Mouse (Mus musculus) gastrocnemius, adult 8-10 months (tissue): ENCODE measurements around the gene Gpr155. TPM values are rescaled to one million over a fixed set of nuclear protein-coding genes. Genes with fewer than 3 reads are reported as not detected.

Experiments used
- DNase-seq, 2 experiments: peaks; one replicate each; pipeline ENCODE4 v3.0.0; 2022; ENCODE audit warnings: low spot score in 2 of 2
- total RNA-seq, 4 experiments: library from RNA; stranded (reverse); gene quantifications; 2 replicates each; pipeline ENCODE4 v1.2.4; 2022

Gene Gpr155
- total RNA-seq, 4 experiments from 2014 or later = 14.6 to 21.7 (median 19.3) TPM

DNA sequence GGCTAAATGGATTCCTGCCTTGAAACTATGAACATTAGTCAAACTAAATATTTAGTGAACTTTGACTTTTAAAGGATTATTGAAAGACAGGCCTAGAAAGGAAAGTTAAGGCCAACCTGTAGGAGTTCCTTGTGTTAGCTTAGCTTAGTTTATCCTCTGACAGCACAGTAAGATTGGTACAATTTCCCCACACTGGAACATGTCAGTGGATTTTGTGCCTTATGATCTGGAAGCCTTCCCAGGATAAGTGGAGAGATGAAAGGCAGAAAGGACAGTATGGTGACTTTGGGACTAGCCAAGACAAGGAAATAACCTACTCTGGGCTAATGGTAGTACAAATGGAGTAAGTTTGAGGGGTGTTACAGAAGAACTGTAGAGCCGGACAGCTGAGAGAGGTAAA lies 1.4 kb upstream of the Gpr155 start:
- DNase-seq = no peak

DNA sequence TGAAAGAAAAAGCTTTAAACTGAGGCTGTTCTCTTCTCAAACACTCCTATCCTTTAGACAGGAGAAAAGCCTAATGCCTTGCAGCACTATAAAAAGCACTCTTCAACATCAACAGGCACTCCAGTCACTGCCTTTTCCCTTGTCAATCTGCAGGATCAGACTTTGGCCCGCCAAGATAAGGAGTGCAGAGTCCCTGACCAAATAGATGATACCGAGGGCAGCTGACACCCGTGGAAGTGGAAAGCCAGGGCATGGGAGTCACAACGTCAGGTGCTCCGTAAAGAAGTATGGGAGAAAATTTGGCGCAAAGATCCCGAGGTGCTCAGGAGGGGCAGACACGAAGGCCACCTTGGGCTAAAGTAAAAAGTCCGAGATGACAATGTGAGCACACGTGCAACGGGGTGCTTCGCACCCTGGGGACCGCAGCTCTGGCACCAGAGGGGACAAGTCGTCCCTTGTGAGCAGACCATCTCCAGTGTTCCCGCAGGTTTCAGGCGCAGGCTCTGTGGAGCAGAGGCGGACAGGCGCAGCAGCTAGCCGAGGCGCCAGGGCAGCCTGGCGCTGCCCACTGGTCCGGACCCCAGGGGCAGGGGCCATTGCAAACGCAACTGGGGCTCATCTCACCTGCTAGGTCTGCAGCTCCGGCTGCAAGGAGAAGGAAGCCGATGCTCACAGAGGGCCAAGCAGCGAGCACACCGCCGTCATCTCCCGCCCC lies 574 bp downstream of the Gpr155 start:
- no peak for DNase-seq

DNA sequence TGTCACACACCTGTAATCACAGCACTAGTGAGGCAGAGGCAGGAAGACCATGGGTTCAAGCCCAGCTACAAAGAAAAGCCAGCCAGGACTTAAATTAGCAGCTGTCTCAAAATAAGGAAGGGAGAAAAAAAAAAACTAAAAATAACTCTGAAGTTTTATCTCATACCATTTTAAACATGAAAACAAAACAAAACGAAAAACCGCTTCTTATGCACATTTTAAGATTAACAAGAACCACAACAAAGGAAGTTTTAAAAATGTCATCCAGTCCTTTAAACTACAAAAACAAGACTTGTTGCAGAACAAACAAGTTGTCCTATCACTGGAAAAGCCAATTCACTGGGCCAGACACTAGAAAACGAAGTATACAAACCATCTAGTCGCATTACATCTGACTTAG lies 1.2 kb downstream of the Gpr155 start:
- no peak for DNase-seq

DNA sequence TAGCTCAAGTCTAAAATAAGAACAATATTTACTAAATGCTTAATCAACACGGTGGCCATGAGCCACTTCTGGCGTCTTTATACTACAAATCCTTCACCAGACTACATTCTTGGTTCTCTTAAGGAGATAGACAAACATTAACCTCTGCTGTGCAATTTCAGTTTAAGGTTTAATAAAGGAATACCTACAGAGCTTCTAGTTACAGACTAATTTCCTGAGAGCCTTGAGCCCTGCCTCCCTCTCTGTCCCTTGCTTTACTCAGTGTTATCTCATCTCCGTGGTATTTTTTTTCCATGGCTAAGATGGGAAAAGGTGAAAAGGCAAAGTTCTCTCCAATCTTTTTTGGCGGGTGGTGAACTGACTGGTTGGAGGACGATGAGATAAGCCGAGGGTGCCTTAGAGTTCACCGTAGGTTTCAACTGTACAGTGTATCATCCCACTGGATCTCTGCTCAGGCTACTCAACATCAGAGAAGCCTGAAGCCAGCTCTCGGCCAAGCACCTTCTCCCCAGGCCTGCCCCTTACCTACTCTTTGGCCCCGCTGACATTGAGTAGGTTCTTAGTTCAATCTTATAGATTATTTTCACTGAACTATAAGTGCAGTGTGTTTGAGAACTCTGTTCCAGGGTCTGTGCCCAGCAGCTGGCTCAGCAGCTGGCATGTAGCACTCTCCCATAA lies 5.9 kb downstream of the Gpr155 start:
- no peak for DNase-seq

DNA sequence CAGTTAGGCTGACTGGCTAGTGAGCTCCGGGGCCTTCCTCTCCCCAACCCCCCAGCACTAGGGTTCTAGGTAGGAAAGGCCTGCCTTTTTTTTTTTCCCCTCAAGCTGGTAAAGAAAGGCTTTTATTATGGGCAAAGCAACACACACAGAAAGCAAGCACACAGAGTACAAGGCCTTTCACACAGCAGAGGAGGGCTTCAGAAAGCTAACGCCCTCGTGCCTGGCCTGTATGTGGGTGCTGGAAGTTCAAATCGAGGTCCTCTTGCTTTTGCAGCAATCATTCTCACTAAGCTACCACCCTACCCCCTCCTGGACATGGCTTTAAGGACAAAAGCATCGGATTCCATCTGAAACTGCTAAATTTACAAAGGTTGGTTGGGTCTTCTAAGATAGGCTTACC lies 6.7 kb downstream of the Gpr155 start:
- no peak for DNase-seq

DNA sequence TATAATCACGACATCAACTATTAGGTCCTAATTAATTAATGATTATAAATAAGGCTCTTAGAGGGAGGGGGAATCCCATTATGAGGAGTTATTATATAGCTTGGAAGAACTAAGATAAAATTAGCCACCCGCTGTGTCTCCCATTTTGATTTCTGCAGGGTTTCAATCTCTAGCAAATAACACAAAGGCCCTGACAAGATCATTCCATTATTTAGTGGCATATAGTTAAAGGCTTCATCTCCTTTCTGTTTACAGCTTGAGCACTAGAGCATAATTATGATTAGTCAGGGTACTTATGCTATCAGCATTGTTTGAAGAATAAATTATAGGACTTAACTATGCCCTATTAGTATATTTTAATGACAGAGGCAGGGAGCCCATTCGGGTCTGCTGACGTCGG lies 8.0 kb downstream of the Gpr155 start:
- no peak for DNase-seq

DNA sequence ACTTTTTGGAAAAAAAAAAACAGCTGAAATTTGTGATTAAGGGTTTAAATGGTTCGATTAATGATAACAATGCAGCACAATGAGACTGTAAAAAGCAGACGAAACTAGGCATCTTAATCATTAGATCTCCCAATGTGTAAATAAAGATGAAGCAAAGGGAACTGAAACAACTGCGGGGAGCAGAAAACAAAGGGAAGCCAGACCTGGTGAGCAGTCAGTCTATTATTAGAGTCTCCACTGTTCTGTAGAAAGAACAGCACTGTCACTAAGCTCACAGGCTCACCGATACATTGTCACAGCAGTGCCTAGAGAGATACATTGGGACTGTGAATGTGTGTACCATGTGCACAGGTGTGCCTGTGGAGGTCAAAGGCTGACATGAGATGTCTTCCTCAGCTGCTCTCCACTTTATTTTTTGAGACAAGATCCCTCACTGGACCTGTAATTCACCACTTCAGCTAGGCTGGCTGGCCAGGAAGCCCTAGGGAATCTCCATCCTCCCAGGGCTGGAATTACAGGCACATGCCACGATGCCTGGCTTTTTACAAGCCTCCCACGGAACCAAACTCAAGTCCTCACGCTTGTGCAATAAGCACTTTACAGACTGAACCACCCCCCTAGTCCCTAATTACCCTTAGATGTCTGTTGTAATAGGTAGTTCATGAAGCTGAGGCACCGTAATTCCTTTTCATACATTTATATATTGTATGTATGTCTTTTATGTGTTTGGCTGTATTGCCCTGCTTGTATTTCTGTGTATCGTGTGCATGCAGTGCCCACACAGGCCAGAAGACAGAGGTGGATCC lies 14.6 kb downstream of the Gpr155 start:
- DNase-seq = no peak

DNA sequence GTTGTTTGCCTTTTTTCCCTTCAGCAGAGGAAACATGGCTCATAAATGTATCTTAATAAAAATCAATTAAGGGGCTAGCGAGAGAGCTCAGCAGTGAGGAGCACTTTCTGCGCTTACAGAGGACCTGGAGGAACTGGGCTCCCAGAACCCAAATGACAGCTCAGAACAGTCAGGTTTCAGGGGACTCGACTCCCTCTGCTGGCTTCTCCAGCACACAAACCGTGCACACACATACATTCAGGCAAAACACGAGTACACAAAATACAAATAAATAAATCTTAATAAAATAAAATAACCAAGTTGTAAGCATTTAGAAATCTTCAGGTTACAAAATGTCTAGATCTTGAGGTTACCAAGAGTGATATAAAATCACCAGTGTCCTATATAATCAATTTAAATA lies 22.9 kb downstream of the Gpr155 start:
- DNase-seq = no peak

DNA sequence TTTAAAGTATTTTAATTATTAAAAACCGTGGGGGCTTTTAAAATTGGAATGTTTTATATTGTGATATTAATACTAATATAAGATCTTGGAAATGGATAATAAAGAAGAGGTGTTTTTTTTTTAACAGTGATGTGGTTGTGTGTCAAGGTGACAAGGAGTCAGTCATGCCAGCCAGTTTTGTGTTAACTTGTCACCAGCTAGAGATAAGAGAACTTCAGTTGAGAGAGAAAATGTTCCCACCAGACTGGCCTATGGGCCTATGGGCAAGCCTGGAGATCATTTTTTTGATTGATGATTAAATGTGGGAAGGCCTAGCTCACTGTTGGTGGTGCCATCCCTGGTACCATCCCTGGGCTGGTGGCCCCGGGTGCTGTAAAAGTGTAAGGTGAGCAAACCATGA lies 25.8 kb downstream of the Gpr155 start:
- no peak for DNase-seq

DNA sequence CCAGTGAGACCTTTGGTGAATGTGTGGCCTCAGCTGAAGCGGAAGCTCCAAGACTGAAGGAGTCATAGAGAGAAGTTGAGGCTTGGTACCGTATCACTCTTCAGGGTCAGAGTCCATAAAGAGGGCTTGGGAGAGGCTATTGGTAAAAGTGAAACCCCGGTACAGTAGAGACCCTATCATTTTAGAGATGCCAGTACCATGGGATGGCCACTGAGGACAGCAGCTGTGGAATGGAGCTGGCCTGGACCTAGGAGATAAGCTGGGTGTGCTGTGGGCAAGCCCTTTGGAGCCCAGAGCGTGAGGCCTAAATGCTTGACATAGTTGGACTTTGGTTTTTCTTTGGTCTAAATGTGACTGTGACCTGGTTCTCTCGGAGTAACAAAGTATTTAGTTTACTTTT lies 26.4 kb downstream of the Gpr155 start:
- no peak for DNase-seq

DNA sequence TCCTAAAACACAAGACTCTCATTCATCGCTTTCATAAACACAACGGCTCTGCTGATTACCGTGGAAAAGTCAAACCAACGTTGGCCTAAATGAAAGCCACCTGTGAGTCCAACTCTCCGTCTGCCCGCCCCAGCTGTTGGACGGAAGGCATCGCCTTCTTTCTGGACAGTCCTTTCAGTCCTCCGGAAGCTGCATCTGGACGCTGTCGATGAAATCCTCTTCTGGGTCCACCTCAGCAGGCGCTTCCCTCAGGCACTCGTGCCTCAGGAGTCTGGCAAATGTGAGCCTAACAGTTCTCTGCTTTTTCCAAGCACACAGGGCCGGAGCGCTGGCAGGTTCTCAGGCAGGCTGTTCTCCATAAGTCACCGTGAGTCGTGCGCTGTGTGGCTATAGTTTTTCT lies 29.4 kb downstream of the Gpr155 start:
- DNase-seq = no peak

DNA sequence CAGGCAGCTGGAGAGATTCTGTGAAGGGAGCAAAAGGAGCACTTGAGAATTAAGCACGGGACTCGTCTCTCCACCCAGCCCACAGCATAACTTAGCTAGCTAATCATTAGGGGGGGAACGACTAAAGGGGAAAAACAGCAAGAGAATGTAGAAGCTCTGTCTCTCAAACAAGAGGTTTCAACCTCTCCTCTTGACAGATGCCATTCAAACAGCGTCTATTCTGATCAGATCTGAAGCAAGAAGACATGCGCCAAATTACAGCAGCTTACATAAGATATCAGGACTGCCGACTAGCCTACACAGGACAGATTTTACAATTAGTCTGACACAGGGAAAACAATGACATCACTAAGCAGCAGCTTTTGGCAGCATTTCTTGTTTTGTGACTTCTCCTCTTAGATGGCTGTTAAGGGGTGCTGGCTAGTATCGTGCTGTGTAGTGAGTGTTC lies 34.4 kb downstream of the Gpr155 start:
- no peak for DNase-seq

DNA sequence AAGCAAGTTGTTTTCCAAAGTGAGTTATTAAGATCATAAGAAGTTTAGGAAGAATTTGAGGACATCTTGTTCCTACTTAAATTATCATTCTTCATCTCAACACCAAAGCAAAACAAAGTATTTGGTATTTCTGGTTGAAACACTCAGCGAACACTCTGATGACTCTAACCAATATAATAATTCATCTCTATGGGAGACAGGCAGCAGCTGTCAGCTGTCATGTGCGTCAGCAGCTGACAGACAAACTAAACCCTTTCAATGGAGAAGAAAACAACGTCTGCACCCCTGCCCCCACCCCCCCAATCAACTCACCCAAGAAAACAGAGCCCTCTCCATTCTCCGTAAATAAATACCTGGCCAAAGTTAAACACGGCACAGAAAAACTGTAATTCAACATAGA lies 34.9 kb downstream of the Gpr155 start:
- DNase-seq = no peak

DNA sequence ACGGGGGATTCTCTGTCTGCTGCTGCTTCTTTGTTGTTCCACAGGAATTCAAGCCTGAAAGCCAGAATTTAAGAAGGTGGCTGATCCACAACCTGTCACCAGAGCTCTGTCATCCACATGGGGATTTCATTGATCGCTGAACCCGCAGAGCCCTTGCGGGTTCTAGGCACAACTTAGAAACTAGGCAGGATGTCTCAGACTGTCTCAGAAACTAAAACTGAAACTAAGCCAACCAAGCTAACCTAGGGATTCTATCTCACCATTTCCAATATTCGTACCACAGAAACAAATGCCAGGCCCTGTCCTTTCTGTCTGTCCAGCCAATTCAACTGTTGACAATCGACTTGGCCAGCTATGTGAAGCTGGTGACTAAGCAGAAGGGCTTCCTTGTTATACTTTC lies 38.2 kb downstream of the Gpr155 start:
- no peak for DNase-seq

DNA sequence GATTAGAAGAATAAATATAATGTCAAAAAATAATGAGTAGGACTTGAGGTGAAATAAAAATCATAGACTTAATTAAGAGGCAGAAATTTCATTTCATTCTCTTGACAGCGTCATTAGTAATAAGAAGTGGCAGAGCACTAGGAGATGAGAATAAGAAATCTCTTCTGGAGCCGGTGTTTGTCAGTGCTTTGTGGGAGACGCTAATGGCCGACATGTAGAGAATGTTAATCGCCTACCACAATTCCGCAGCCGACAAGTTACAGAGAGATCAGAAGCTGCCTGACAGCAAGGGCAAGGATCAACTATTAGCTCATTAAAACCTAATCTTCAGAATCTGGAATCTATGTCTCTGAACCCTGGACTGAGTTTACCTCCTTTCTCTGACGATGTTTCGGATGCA lies 38.6 kb downstream of the Gpr155 start:
- no peak for DNase-seq

DNA sequence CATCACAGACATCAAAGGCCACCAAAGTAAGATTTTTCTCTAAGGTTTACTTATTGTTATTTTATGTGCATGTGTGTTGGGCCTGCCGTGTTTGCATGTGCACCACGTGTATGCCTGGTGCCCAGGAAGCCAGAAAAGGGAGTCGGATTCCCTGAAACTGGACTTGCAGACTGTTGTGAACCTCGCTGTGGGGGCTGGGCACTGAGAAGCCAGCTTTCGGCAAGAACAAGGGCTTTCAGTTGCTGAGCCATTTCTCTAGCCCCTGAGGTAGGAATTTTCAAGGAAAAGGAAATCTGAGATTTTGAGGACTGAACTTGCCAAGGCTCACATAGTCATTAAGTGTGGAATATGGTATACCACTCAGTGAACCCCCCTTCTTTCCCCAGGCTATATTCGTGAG lies 39.2 kb downstream of the Gpr155 start:
- DNase-seq = no peak

DNA sequence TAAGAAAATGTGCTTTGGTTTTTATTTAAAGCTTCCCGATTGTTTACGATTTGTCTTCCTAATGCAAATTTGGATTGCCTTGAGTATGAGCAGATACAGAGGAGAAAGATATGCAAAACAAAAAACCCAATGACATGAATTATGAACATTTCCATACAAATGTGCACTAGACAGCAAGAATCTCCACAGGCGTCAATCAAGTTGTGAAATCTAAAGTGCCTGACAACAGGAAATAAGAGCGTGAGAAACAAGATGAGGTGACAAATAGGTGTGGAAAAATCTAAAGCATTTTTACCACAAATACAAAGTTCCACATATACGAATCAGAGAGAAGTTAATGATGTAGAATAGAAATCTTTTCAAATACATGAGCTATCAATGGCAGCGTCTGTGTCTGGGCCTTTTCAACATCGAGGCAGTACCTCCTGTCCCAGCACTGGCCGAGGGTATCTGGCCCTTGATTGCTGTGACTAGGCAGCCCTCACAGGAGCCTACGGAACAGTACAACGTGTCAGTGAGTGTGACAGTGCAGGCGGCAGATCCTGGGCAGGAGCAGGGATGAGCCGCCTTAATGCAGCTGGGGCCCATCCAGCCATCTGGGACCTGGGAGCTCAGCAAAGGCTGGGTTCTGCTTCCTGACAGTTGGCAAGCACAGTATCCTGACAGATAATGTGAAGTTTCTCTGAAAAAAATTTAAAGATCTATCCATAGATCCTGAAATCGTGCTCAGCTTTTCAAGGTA lies 39.9 kb downstream of the Gpr155 start:
- DNase-seq = no peak

DNA sequence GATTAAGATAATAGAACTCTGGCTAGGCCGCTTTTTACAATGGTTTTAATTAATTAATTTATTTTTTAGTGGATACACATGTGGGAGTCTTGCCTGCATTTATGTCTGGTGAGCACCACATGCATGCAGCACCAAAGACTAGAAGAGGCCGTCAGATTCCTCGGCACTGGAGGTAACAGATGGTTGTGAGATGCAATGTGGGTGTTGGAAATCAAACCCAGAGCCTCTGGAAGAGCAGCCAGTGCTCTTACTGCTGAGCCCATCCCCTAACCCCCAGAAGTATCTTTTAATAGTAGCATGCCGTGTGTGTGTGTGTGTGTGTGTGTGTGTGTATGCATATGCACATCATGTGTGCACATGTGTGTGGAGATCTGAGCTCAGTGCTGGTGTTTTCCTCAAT lies 41.2 kb downstream of the Gpr155 start:
- no peak for DNase-seq

DNA sequence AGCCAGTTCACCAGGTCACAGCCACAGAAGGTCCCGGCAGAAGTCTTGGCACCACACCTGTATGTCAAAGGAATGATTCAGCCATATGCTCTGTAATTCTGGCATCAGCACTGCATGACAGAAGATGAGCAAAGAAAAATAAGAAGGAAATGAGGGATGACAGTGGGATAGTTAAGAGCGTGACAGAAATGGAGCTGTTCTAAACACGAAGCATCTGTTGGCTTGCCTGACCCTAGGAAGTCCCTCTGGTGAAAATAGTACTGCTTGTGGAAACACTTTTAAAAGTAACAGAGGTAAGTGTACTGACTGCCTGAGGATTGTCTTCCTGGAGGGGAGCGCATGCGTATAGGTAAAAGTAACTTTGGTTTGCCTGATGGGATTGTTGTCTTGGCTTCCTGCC lies 42.7 kb downstream of the Gpr155 start:
- no peak for DNase-seq

DNA sequence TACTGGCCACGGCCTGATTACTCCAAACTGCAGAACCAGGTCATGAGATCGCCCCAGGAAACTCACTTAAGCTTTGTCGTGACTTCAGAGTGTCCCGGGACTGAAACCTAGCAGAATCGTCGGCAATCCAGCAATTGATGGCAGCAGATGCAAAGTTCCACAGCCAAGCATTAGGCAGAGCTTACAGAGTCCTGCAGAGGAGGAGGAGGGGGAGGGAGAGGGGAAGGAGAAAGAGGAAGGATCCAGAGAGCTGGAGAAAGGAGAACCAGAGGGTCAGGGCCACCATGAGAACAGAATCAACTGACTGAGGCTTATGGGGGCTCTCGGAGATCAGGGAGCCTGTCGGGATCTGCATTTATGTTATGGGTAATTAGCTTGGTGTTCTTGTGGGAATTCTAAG lies 48.0 kb downstream of the Gpr155 start:
- DNase-seq = no peak

DNA sequence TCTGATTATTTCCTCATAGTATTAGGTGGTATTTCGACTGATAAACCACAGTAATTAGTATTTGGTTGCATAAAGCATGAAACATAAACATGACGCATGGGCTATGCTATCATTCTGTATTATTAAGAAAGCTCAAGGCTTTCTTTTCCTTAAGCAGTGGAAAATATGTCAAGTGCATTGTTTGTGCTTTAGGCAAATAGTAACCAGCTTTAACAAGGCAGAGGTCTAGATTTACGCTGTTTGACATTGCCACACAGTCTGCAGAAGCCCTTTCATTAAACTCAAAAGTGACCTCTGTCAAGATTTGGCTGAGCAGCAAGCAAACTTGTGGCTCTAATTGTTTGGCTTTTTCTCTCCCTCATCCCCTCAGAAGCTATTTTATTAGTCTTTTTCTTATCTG lies 50.4 kb downstream of the Gpr155 start:
- no peak for DNase-seq

DNA sequence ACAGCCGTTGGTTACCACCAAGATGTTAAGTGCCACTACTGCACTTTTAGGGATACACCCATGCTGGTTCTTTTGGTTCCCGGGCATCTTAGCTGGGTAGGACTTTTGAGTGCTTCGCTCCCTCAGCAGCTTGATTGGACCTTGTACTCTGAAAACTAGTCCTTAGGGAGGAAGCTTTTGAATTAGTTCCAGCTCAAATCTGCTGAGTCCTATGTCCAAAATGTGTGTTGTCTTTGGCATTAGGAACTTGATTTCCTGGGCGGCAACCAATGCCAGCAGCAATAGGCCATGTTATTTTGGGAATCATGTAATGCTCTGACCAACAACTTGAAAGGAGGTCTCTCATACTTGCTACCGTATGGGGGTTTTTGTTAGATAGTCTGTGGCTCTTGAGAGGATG lies 60.5 kb downstream of the Gpr155 start:
- DNase-seq = no peak
